Mouse (Mus musculus) megakaryocyte, adult 5-6 weeks (primary cell): ENCODE measurements around the gene Hrh2. TPM values are rescaled to one million over a fixed set of nuclear protein-coding genes. Genes with fewer than 3 reads are reported as not detected.

Experiments used
- ATAC-seq: 2 replicates; pipeline ENCODE4 v1.8.0; 2016; ENCODE audit warnings: mild to moderate bottlenecking, inconsistent platforms; ENCODE audit not compliant: poor library complexity, severe bottlenecking
- total RNA-seq, 2 experiments: library from RNA; stranded (forward) in 1 of 2; stranded (reverse) in 1 of 2; fragments of 153-499, 151-499 nt in 1 of 2; fragments of 221-1000, 200-1000 nt in 1 of 2; gene quantifications; 2 replicates each; pipeline versions ENCODE4 v1.2.3 to v1.2.4; 2015 to 2017

Gene Hrh2
- total RNA-seq, 2 experiments from 2014 or later, result 4.9 to 11.7 TPM

DNA sequence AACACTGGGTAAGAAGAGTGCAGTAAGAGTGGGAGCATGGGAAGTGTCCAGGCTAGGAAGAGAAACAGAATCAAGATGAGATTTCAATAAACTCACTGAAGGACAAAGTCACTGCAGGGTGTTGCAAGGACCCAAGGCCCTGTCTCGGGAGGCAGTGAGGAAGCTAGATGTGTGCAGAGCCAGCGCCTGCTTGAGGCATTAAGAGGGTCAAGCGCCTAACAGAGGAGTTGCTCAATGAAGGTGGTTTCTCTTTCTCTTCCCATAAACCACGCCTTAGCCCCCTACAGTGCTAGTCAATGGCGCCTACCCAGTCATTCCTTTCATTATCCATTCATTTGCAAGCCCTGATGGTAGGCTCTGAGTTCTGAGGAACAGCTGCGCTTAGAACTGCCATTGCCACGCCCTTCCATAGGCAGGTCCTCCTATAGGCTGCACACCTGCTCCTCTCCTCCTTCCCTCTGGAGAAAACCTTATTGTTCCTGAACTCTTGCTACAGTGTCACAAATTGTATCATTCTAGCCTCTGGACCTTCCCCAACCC lies 23.9 kb downstream of the Hrh2 start:
- ATAC-seq, result peak; percentile 80

DNA sequence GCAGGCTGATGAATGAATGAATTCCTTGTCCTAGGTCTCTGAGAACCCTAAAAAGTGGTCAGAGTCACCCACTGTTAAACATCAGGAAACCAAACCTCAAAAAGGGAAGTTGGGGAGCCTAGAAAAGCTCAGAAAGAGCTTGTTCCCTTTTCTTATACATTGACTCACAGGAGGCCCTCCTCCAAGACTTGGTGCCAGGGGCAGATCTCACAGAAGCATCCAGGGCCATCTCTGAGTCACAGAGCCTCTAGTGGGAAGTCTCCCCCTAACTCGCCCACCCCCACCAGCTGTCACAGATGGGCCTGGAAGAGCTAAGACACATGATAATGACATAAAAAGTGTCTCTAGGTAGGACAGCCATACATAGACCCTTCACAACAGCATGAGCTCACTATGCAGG lies 26.4 kb downstream of the Hrh2 start:
- peak; percentile 75 for ATAC-seq

DNA sequence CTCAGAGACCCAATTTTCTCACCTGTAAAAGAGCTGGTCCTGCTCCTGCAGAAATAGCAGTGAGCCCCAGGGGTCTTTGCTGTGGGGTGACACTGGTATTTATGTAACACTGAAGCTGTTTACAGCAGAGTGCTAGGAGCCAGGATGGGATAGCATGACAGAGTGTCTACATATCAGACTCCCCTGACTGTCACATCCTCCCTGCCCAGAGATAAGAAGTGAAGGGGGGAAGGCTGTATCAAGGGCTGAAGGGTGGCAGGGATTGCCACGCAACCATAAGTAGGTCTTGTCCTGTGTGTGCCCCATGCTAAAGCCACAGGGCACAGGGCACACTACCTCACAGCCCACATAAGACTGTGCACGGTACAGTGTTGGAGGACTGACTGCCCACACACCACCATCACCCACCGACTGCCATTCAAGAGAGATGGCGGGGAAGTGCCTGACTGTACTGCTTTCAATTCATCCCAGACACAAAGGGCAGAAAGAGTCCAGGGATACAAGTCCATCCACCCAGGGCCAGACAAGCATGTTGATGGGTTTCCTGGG lies 29.8 kb downstream of the Hrh2 start:
- ATAC-seq, result no peak

GRCm38 (mm10) chr13:54222921-54223769 lies 31.2 kb downstream of the Hrh2 start:
- peak; percentile 79 for ATAC-seq

- ATAC-seq, result peak; percentile 42
Measured at GRCm38 (mm10) chr13:54227916-54228483, 36.1 kb downstream of the Hrh2 start.

- ATAC-seq, result no peak
Measured at GRCm38 (mm10) chr13:54230081-54230480, 38.2 kb downstream of the Hrh2 start.

DNA sequence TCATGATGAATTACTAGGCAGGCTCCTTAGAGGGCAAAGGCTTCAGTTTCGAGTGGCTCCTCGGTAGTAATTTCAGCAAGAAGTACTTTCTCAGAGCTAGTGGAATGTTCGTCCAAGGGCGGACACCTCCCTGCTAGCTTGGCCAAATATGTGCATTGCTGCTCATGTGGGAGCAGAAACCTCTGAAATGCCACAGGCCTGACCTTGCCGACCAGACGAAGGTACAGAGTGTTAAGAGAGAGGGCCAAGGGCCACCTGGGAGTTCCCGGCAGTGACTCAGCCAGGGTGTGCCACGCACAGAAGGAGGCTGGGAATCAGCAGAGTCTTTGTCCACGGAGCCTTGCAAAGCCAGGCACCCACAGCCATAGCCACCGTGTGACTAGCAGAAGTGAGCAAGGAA lies 39.9 kb downstream of the Hrh2 start:
- no peak for ATAC-seq

- ATAC-seq, result no peak
Measured at GRCm38 (mm10) chr13:54237512-54237911, 45.6 kb downstream of the Hrh2 start.

- ATAC-seq, result no peak
Measured at GRCm38 (mm10) chr13:54238585-54239323, 46.8 kb downstream of the Hrh2 start.

GRCm38 (mm10) chr13:54242380-54242779 lies 50.5 kb downstream of the Hrh2 start:
- ATAC-seq, result peak; percentile 43; the same call in 1 of the 2 replicates

GRCm38 (mm10) chr13:54245204-54245603 lies 53.3 kb downstream of the Hrh2 start:
- ATAC-seq, result no peak

DNA sequence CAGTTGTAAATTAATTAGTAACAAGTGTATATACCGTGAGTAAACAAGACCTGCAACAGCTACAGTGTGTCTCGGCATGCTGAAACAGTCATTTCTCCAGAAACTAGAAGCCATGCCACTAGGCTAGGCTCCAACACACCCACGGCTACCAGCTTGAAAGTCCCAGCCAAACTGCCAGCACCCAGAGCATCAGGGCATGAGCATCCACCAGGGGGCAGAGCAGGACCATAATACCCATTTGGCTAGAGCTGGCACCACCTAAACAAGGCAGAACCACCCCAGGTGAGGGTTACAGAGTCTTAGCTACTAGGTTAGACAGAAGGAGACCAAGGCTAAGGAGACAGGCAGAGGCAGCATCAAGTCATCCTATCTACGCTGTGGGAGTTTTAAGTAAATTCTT lies 55.6 kb downstream of the Hrh2 start:
- ATAC-seq, result peak; percentile 54; the same call in 1 of the 2 replicates

DNA sequence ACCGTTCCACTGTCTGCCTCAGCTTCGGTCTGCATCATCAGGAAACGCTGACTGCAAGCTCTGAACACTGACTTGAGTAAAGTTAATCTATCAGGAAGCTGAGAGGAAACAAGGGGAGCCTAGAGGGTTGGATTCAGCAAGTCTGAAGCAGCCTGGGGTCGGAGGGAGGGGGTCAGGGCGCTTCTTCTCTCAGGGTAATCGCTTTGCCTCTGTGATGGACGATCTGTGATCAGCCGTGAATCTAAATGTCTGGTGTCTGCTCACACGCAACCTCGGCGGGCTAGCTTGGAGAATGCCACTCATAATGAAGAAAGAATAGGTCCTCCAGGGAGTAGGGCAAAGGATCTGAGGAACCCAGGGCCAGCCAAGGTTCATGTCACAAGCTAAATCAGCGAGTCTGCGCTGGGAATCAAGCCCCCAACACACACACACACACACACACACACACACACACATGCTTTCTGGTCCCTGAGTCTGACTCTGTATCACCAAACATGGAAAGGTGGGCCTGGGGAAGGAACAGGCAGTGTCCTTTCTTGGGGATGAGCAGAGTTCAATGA lies 56.6 kb downstream of the Hrh2 start:
- ATAC-seq, result no peak

DNA sequence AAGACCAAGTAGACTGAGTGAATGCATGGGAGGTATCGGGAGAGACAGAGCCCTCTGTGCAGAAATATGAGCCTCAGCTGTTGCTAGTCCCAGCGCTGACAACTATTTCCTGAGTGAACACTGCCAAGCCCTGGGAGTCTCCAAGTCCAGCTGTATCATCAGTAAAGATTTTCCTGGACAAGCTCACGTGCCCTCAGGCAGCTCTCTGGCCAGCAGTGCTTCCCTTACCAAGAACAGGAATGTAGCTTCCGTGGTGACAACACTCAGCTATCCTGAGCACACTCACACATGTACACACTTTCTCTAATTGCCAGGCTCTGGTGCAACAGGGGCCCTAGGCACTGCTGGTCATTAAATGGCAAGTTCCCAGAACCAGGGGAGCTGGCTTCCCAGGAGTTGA lies 57.1 kb downstream of the Hrh2 start:
- no peak for ATAC-seq

GRCm38 (mm10) chr13:54250346-54250745 lies 58.4 kb downstream of the Hrh2 start:
- no peak for ATAC-seq

DNA sequence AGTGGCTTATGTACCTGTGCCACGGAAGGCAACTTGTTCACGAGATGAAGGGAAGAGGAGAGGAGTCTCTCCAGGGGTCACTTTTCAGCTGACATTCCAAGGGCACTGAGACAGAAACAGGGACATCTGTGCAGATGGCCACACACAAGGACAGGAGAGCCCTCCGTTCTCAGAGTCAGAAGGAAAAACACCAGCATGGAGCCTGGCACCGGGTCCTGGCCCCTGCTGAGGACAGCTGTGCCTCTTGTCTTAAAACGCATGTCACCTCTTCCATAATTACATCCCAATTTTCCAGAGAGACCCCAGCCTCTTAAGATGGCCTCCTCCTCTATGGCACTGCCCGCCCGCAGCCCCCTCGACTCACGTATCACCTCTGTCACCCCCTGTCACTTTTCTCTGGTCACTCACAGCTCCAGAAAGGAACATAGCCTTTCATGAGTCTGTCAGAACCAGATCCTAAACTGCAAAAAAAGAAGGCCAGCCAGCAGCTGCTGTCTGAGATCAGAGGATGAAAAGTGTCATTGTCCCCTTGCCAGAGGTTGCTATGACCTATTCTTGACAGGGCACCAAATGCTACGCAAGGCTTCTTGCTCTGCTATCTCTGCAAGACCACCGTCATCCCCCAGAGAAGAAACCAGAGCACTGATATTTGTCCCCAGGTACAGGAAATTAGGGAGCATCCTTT lies 59.8 kb downstream of the Hrh2 start:
- ATAC-seq, result no peak

DNA sequence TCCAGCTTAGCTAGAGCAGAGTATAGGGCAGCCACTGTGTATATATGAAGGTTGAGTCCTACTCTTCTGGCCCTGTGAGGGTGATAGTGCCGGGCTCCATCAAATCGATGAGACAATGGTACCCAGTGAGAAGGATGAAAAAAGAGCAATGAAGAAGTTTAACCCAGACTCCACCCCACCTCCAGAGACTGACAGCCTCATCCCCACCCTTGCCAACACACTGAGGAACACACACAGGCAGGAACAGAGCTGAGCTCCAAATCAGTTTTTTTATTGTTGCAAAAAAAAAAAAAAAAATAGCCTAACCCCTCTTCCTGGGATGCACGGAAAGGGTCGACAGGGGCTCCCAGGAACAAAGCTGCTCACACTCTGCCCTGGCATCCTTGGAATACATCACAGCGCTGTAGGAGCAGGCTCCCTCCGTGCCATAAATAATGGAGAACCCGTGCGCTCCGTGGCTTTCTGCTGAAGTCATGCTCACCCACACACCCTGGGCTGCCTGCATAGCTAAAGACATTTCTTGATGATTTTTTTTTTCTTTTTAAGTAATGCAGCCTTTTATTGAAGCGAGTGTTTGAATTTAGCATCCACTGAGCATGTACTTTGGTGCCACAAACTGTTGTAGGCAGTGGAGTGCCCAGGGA lies 65.8 kb downstream of the Hrh2 start:
- no peak for ATAC-seq

GRCm38 (mm10) chr13:54258231-54258743 lies 66.4 kb downstream of the Hrh2 start:
- ATAC-seq, result no peak

GRCm38 (mm10) chr13:54260318-54260717 lies 68.4 kb downstream of the Hrh2 start:
- no peak for ATAC-seq
